Mouse (Mus musculus): ENCODE results near the gene Foxd1.

DNA sequence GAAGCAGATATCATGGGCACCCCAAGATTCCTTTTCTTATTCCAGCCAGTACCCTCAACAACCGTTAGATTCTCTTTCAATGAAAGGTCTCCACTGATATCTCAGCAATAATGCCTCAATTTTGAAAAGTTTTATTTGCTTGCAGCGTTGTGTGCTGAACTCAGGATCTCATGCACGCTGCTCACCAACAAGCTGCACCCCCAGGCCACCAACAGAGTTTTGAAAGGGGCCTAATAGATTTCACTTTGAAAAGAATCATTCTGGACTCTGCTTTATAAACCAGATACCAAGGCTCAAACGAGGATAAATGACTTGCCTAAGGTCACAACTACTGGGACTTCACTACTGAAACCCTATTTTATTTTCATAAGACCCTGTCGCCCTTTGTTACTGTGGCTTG lies 7.1 kb downstream of the Foxd1 start:
- TF ChIP-seq CTCF (IDR thresholded peaks at IDR 0.05; ENCODE audit: low read depth) (no peak), EP300 (IDR thresholded peaks at IDR 0.05; ENCODE audit: low read depth) (no peak)
